ENCODE assay signal across 11 mouse cellular contexts in the genomic region with DNA sequence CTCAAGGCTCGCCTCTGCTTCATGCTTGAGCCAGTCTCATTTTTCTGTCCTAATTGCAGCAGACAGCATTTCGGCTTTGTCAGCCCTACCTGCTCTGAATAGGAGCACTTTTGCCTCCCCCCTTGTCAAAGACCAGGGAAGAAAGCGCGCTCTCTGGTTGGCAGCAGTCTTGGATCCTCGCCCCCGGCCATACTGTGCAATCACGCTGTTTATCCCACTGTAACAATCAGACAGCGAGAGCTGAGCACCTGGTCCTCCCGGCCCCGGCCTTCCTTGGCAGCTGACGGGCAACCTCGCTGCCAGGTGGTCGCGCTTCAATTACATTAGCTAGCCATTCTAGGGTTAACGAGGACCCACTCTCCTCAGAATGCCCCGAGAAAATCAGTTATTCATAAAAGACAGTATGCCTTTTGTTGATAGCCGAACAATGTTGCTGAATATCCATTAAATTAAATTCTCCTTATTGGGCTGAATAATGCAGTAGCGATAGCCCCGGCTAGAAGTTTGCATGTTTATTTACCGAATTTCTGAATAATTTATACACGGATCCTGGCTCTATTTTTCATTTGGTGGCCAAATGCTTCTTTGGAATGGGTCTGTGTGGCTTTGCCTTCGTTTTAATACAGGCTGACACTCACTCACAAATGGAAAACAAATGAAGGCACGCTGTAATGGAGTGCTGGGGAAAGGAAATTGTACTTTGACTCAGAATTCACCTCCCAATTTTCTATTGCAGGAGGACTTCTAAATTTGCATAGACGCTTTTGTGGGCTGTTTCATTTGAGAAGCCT. TPM values are rescaled to one million over a fixed set of nuclear protein-coding genes. Genes with fewer than 3 reads are reported as not detected.
A peak's percentile ranks its signal among the peaks of the same experiment; 100 is the strongest.
DNase-seq lines count a peak whose midpoint lies in the region; ATAC-seq and TF ChIP-seq lines count a peak whose summit lies in the region.
"Had no signal": no experiment of that assay in that cellular context is flagged by ENCODE, and none has a peak within 500 bp of the region (broad histone marks: within the 10 kb centered on the region; RNA-seq: fewer than 3 reads in every experiment).

No protein-coding gene starts in this region.

- 82% methylated on average over 24 of the region's 24 CpGs for WGBS in liver, postnatal 0 days (ENCODE audit: insufficient replicate concordance)
- WGBS in liver, embryonic 11.5 days = 81% methylated on average over 24 of the region's 24 CpGs
- 21% methylated on average over 24 of the region's 24 CpGs for WGBS in hindbrain, embryonic 13.5 days
- 21% methylated on average over 24 of the region's 24 CpGs for WGBS in neural tube, embryonic 15.5 days

- no peak overlapping the region for H3K9ac ChIP-seq in liver, postnatal 0 days (replicated peaks)
- no peak overlapping the region for H3K9ac ChIP-seq in liver, embryonic 11.5 days (ENCODE audit: low read depth, low read length)
- peak overlapping the region; percentile 58; the same call in 1 of the 2 replicates for H3K9ac ChIP-seq in hindbrain, embryonic 13.5 days
- H3K9ac ChIP-seq in neural tube, embryonic 15.5 days (replicated peaks) = 0 out of 2 replicates have a peak overlapping the region, but pooled peaks have one; percentile 9

- no peak overlapping the region for H3K4me2 ChIP-seq in liver, postnatal 0 days (ENCODE audit: low read depth, low read length)
- no peak overlapping the region for H3K4me2 ChIP-seq in liver, embryonic 11.5 days
- peak overlapping the region; percentile 38 for H3K4me2 ChIP-seq in hindbrain, embryonic 13.5 days
- H3K4me2 ChIP-seq in neural tube, embryonic 15.5 days = peak overlapping the region; percentile 43

- no peaks in the 10 kb centered on the region for H3K4me1 ChIP-seq in liver, postnatal 0 days (ENCODE audit: insufficient read depth)
- 0 out of 2 replicates have a peak, but pooled peaks cover 2% of the 10 kb centered on the region for H3K4me1 ChIP-seq in liver, embryonic 11.5 days (replicated peaks; ENCODE audit: control insufficient read depth, insufficient read depth, low read length)
- peaks cover 31% of the 10 kb centered on the region for H3K4me1 ChIP-seq in hindbrain, embryonic 13.5 days (replicated peaks)
- H3K4me1 ChIP-seq in neural tube, embryonic 15.5 days = peaks cover 17% of the 10 kb centered on the region

- H3K27ac ChIP-seq in liver, postnatal 0 days (ENCODE audit: low read depth) = peak overlapping the region; percentile 72; the same call in 1 of the 2 replicates
- H3K27ac ChIP-seq in liver, embryonic 11.5 days (ENCODE audit: low read depth, low read length) = no peak overlapping the region
- H3K27ac ChIP-seq in hindbrain, embryonic 13.5 days = peak overlapping the region; percentile 85
- H3K27ac ChIP-seq in neural tube, embryonic 15.5 days (replicated peaks) = peak overlapping the region; percentile 69
- no peak overlapping the region for H3K27ac ChIP-seq in gastrocnemius, adult 2 months

- H3K4me3 ChIP-seq in liver, postnatal 0 days (ENCODE audit: low read depth, low read length) = no peak overlapping the region
- H3K4me3 ChIP-seq in liver, embryonic 11.5 days (ENCODE audit: low read depth, low read length) = no peak overlapping the region
- no peak overlapping the region for H3K4me3 ChIP-seq in hindbrain, embryonic 13.5 days
- H3K4me3 ChIP-seq in neural tube, embryonic 15.5 days (replicated peaks) = no peak overlapping the region
- H3K4me3 ChIP-seq in gastrocnemius, adult 2 months = no peak overlapping the region

- TF ChIP-seq EP300 in liver, postnatal 0 days (IDR thresholded peaks at IDR 0.05; ENCODE audit: low read depth) = no peak

- no peak for DNase-seq in liver, postnatal 0 days
- DNase-seq in liver, embryonic 11.5 days (ENCODE audit: low spot score) = no peak
- DNase-seq in cerebellum, postnatal 36 days = peak; percentile 50 to 58
- no peak for DNase-seq in c-Kit-positive CD71-positive TER-119-positive erythroid progenitor cells, embryonic 14.5 days (ENCODE audit: low spot score)
- no peak for DNase-seq in gastrocnemius, adult 2 months
- DNase-seq in embryo, embryonic 10.5 days (ENCODE audit: low spot score) = no peak

- no peak for TF ChIP-seq CTCF in liver, postnatal 0 days (IDR thresholded peaks at IDR 0.05; ENCODE audit: low read depth)
- TF ChIP-seq CTCF in gastrocnemius, adult 2 months (IDR thresholded peaks at IDR 0.05) = no peak

- H3K36me3 ChIP-seq in liver, postnatal 0 days (replicated peaks; ENCODE audit: insufficient read depth, low read length) = no peaks in the 10 kb centered on the region
- no peaks in the 10 kb centered on the region for H3K36me3 ChIP-seq in liver, embryonic 11.5 days (ENCODE audit: control insufficient read depth, insufficient read depth, low read length)
- no peaks in the 10 kb centered on the region for H3K36me3 ChIP-seq in hindbrain, embryonic 13.5 days
- no peaks in the 10 kb centered on the region for H3K36me3 ChIP-seq in neural tube, embryonic 15.5 days

- intact Hi-C loops in gastrocnemius, adult 2 months (cut with DNase I) = no loop called here

- H3K27me3 ChIP-seq in liver, postnatal 0 days (ENCODE audit: insufficient read depth, low read length) = no peaks in the 10 kb centered on the region
- no peaks in the 10 kb centered on the region for H3K27me3 ChIP-seq in liver, embryonic 11.5 days (replicated peaks; ENCODE audit: control insufficient read depth, insufficient read depth, low read length)
- no peaks in the 10 kb centered on the region for H3K27me3 ChIP-seq in hindbrain, embryonic 13.5 days
- no peaks in the 10 kb centered on the region for H3K27me3 ChIP-seq in neural tube, embryonic 15.5 days (replicated peaks)

- no peak for ATAC-seq in liver, postnatal 0 days
- no peak for ATAC-seq in liver, embryonic 11.5 days (replicated peaks; ENCODE audit: low FRiP score)
- peak; percentile 84 for ATAC-seq in hindbrain, embryonic 13.5 days (ENCODE audit: low FRiP score)
- ATAC-seq in neural tube, embryonic 15.5 days (ENCODE audit: low FRiP score) = peak; percentile 81
- ATAC-seq: intestine, embryonic 16.5 days had no signal

- H3K9me3 ChIP-seq in liver, postnatal 0 days (ENCODE audit: low read length) = no peaks in the 10 kb centered on the region
- H3K9me3 ChIP-seq in liver, embryonic 11.5 days (ENCODE audit: control insufficient read depth, low read length) = no peaks in the 10 kb centered on the region
- no peaks in the 10 kb centered on the region for H3K9me3 ChIP-seq in hindbrain, embryonic 13.5 days
- H3K9me3 ChIP-seq in neural tube, embryonic 15.5 days (replicated peaks) = no peaks in the 10 kb centered on the region

RNA-seq across cellular contexts. Expression of a gene that starts 57.9 kb away (rescaled TPM):
- polyA plus RNA-seq in liver, postnatal 0 days (2015; fragmentation: Nextera tagmentation; extraction: Ambion mirVana) = not detected in 2 replicates
- polyA plus RNA-seq in liver, embryonic 11.5 days (2014; fragmentation: Nextera tagmentation; extraction: Ambion mirVana) = not detected in 2 replicates
- 4.0 and 4.8 TPM in 2 replicates for polyA plus RNA-seq in hindbrain, embryonic 13.5 days (2015; fragmentation: Nextera tagmentation; extraction: Ambion mirVana)
- 0.93 and 1.2 TPM in 2 replicates for polyA plus RNA-seq in neural tube, embryonic 15.5 days (2015; fragmentation: Nextera tagmentation; extraction: Ambion mirVana)
- not detected for total RNA-seq in gastrocnemius, adult 2 months (2021)
- total RNA-seq: gastrocnemius, adult 8-10 months; monocyte, adult 5-6 weeks had no signal

Comparison
In these comparisons a context has a peak if more than half of its experiments do, and no peak if none do; other contexts are left out.
1. H3K27ac ChIP-seq: peak in liver, postnatal 0 days (single experiment), hindbrain, embryonic 13.5 days (single experiment) and neural tube, embryonic 15.5 days (single experiment); none in liver, embryonic 11.5 days (single experiment) and gastrocnemius, adult 2 months (single experiment).
2. ATAC-seq: peak in hindbrain, embryonic 13.5 days (single experiment) and neural tube, embryonic 15.5 days (single experiment); none in liver, postnatal 0 days (single experiment) and liver, embryonic 11.5 days (single experiment).
3. DNase-seq: peak in cerebellum, postnatal 36 days (2 of 2); none in liver, postnatal 0 days (single experiment), liver, embryonic 11.5 days (single experiment), c-Kit-positive CD71-positive TER-119-positive erythroid progenitor cells, embryonic 14.5 days (single experiment), gastrocnemius, adult 2 months (single experiment) and embryo, embryonic 10.5 days (single experiment).
4. H3K4me2 ChIP-seq: peak in hindbrain, embryonic 13.5 days (single experiment) and neural tube, embryonic 15.5 days (single experiment); none in liver, postnatal 0 days (single experiment) and liver, embryonic 11.5 days (single experiment).
5. H3K9ac ChIP-seq: peak in hindbrain, embryonic 13.5 days (single experiment) and neural tube, embryonic 15.5 days (single experiment); none in liver, postnatal 0 days (single experiment) and liver, embryonic 11.5 days (single experiment).